Mouse (Mus musculus) heart, adult 2 months (tissue): ENCODE measurements around the gene Chmp2b. TPM values are rescaled to one million over a fixed set of nuclear protein-coding genes. Genes with fewer than 3 reads are reported as not detected.

Experiments used
- DNase-seq, 2 experiments: peaks; one replicate each; pipeline ENCODE4 v3.0.0; 2021
- H3K27ac ChIP-seq: fragments of 200-600 bp; 2 replicates; pipeline ENCODE4 v1.8.1; 2022
- H3K27me3 ChIP-seq: fragments of 200-500 bp; 2 replicates; pipeline ENCODE4 v1.6.1; 2012; ENCODE audit warnings: mild to moderate bottlenecking, low read length, inconsistent platforms, mixed read lengths; ENCODE audit not compliant: control insufficient read depth, insufficient read depth
- H3K36me3 ChIP-seq: fragments of 200-500 bp; 2 replicates; pipeline ENCODE4 v1.6.1; 2012; ENCODE audit warnings: low read length, inconsistent platforms; ENCODE audit not compliant: control insufficient read depth, insufficient read depth
- H3K4me1 ChIP-seq: fragments of 200-500 bp; 2 replicates; pipeline ENCODE4 v1.6.1; 2011; ENCODE audit warnings: low read length; ENCODE audit not compliant: control insufficient read depth, insufficient read depth
- H3K4me3 ChIP-seq: fragments of 200-600 bp; 2 replicates; pipeline ENCODE4 v1.8.1; 2022
- H3K79me2 ChIP-seq: fragments of 200-500 bp; replicated peaks from 2 replicates; pipeline ENCODE4 v1.6.1; 2012; ENCODE audit warnings: mild to moderate bottlenecking, inconsistent platforms, low read length, moderate library complexity, mixed read lengths; ENCODE audit not compliant: control insufficient read depth, insufficient read depth
- H3K9ac ChIP-seq: fragments of 200-500 bp; 2 replicates; pipeline ENCODE4 v1.6.1; 2012; ENCODE audit warnings: low read depth, mild to moderate bottlenecking, control low read depth, inconsistent platforms, low read length, mixed read lengths
- CTCF ChIP-seq: fragments of 200-600 bp; IDR thresholded peaks from 2 replicates; pipeline ENCODE4 v1.8.1; 2022; ENCODE audit warnings: antibody characterized with exemption, mild to moderate bottlenecking, moderate library complexity
- EP300 ChIP-seq: fragments of 200-500 bp; IDR thresholded peaks from 2 replicates; pipeline ENCODE4 v1.6.1; 2011; ENCODE audit warnings: low read depth, low read length, control low read depth; ENCODE audit not compliant: insufficient read depth
- POLR2A ChIP-seq: fragments of 200-500 bp; IDR thresholded peaks from 2 replicates; pipeline ENCODE4 v1.6.1; 2011; ENCODE audit warnings: mild to moderate bottlenecking, low read depth, low read length, control low read depth; ENCODE audit not compliant: insufficient read depth
- WGBS: fragments of 180-500 bp; shearing (Covaris S2); methylation state at CpG from one replicate; pipeline ENCODE4 v1.1.7; 2018; 5-methylcytosine and 5-hydroxymethylcytosine counted together
- intact Hi-C: fragments of 180-260 bp; cut with DNase I; formaldehyde crosslinking; loops from one replicate; pipeline ENCODE4 v1.15.1; 2025
- polyA plus RNA-seq: library from polyadenylated mRNA; depleted of rRNA; stranded (reverse); fragments of >200 nt; gene quantifications from 2 replicates; pipeline ENCODE4 v1.2.3, GENCODE M21; 2012
- total RNA-seq, 2 experiments: library from RNA; stranded (reverse); gene quantifications; 2 replicates each; pipeline ENCODE4 v1.2.3; 2021

Gene Chmp2b
- total and polyA plus RNA-seq, 3 experiments: 10.6 to 47.6 (median 41.5) TPM

DNA sequence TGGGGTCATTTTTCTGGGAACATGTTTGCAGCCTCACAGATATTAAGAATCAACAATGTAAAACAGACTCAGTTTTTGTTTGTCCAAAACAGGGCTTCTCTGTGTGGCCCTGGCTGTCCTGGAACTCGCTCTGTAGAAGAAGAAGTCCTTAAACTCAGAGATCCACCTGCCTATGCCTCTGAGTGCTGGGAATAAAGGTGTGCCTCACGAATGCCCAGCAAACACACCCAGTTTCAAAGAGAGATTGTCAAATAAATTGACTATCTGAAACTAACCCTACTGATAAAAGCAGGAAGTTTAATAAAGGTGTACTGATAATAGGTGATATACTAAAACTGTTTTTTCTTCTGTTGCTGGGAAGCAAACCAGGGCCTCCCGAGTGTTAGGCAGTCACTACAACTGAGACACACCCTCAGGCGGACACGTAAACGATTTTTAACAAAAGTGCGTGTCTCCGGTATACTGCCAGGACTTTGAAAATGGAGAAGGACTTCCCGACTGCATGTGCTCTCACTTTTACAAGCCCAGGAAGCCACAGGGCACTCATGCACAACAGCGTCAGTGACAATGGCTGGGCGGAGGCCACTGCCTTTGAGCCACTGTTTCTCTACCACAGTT is 18.7 kb downstream of the Chmp2b start:
- Histone ChIP-seq H3K4me1 (no peaks in the 10 kb centered on the region), H3K27ac (no peak overlapping the region), H3K4me3 (no peak overlapping the region), H3K27me3 (no peaks in the 10 kb centered on the region), H3K36me3 (no peaks in the 10 kb centered on the region; the same call in none of the 2 replicates), H3K79me2 (no peaks in the 10 kb centered on the region), H3K9ac (no peak overlapping the region)
- intact Hi-C loops: no loop called here
- TF ChIP-seq POLR2A (no peak), CTCF (no peak), EP300 (no peak)
- DNase-seq: no peak
- WGBS: 84% methylated on average over 11 of the region's 11 CpGs

DNA sequence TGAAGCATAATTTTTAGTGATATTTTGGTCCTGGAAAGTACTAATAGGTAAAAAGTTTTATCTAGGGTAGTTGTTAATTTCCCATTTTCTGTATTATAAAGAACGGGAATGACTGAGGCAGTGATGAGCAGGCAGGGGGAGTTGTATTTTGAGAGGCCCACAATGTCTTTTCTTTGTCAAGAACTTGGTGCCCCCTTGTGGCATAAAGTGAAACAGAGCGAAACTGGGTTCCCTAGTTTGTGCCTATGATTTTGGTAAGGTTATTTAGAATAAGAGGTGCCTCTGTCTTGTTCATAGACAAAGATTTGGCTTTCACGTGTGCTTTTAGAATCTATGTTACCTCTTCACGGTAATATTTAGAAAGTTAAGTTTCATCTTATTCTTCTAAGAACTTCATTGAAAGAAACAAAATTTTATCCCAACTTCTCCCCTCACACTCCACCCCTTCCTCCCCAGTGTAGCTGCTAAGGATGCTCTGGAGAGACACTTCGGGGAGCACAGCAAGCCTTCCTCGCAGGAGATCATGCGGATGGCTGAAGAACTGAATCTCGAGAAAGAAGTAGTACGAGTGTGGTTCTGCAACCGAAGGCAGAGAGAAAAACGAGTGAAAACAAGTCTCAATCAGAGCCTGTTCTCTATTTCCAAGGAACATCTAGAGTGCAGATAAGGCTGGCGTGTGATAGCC is 29.1 kb downstream of the Chmp2b start:
- no peaks in the 10 kb centered on the region for H3K79me2 ChIP-seq
- DNase-seq: no peak
- no peak overlapping the region for H3K4me3 ChIP-seq
- H3K4me1 ChIP-seq: no peaks in the 10 kb centered on the region
- intact Hi-C loops: no loop called here
- WGBS: 25% methylated on average over 12 of the region's 12 CpGs
- TF ChIP-seq EP300: no peak
- TF ChIP-seq CTCF: peak; percentile 70
- TF ChIP-seq POLR2A: no peak
- no peak overlapping the region for H3K27ac ChIP-seq
- H3K27me3 ChIP-seq: no peaks in the 10 kb centered on the region
- H3K9ac ChIP-seq: no peak overlapping the region
- H3K36me3 ChIP-seq: no peaks in the 10 kb centered on the region

- intact Hi-C loops: no loop called here
- Histone ChIP-seq H3K79me2 (no peaks in the 10 kb centered on the region), H3K4me3 (no peak overlapping the region), H3K4me1 (no peaks in the 10 kb centered on the region), H3K27ac (no peak overlapping the region), H3K27me3 (no peaks in the 10 kb centered on the region), H3K9ac (no peak overlapping the region), H3K36me3 (no peaks in the 10 kb centered on the region)
- TF ChIP-seq EP300: no peak
- TF ChIP-seq POLR2A: no peak
- TF ChIP-seq CTCF: no peak
- no peak for DNase-seq
- WGBS: 56% methylated on average over 8 of the region's 8 CpGs
Measured at GRCm38 (mm10) chr16:65531663-65532062, 30.9 kb downstream of the Chmp2b start.

GRCm38 (mm10) chr16:65529589-65529988 is 32.9 kb downstream of the Chmp2b start:
- no peak for TF ChIP-seq EP300
- no peak for TF ChIP-seq CTCF
- no peak for TF ChIP-seq POLR2A

DNA sequence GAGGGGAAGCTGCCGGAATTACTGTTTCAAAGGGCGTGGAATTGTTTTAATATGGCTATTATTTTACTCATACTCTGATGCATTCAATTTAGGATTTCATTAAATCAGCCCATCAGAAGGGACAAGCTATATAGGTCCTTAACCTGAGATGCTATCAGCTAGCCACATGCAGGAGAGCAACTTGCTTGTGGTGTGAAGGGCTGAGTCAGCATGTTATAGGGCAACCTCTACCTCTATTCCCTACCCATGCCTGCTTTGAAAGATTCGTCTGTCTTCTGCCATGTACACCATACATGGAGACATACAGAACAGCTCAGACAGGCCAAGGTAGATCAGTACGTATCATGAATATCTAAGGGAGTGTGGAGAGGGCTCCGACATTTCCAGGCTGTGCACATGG is 35.8 kb downstream of the Chmp2b start:
- Histone ChIP-seq H3K9ac (no peak overlapping the region), H3K27ac (no peak overlapping the region), H3K27me3 (no peaks in the 10 kb centered on the region), H3K4me3 (no peak overlapping the region), H3K36me3 (no peaks in the 10 kb centered on the region), H3K4me1 (no peaks in the 10 kb centered on the region), H3K79me2 (no peaks in the 10 kb centered on the region)
- DNase-seq: no peak
- 82% methylated on average over 5 of the region's 5 CpGs for WGBS
- TF ChIP-seq POLR2A (no peak), CTCF (no peak), EP300 (no peak)
- intact Hi-C loops: no loop called here

More at GRCm38 (mm10) chr16:65529589-65529988, 32.9 kb downstream of the Chmp2b start:
- 41% methylated on average over 5 of the region's 5 CpGs for WGBS
- intact Hi-C loops: no loop called here
- H3K79me2 ChIP-seq: no peaks in the 10 kb centered on the region
- no peak overlapping the region for H3K9ac ChIP-seq
- H3K36me3 ChIP-seq: no peaks in the 10 kb centered on the region
- H3K27me3 ChIP-seq: no peaks in the 10 kb centered on the region
- no peak overlapping the region for H3K4me3 ChIP-seq
- no peak for DNase-seq
- no peaks in the 10 kb centered on the region for H3K4me1 ChIP-seq
- no peak overlapping the region for H3K27ac ChIP-seq

DNA sequence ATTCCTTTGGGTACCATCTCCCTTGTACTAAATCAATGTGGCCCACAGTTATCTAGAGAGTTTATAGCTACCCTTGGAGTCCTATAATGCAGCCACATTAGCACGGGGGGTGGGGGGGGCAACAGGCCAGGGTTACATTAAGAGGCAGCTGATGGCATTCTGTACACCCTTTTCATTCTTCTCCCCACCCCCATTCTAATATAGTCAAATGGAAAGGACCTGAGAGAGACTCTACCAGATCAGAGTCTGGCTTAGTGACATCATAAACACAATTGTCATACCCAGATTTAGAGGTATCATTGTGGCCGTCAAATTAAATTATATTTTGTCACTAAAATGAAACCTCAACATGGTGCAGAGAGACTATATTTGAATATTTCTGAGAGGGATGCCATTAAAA is 36.5 kb downstream of the Chmp2b start:
- Histone ChIP-seq H3K9ac (no peak overlapping the region), H3K4me3 (no peak overlapping the region), H3K4me1 (no peaks in the 10 kb centered on the region), H3K27me3 (no peaks in the 10 kb centered on the region), H3K79me2 (no peaks in the 10 kb centered on the region), H3K27ac (no peak overlapping the region), H3K36me3 (no peaks in the 10 kb centered on the region)
- DNase-seq: no peak
- no peak for TF ChIP-seq POLR2A
- TF ChIP-seq EP300: no peak
- no peak for TF ChIP-seq CTCF
- 86% methylated on average over 2 of the region's 2 CpGs for WGBS
- intact Hi-C loops: no loop called here
